Mouse (Mus musculus): ENCODE results near the gene Adh7. TPM values are rescaled to one million over a fixed set of nuclear protein-coding genes. Genes with fewer than 3 reads are reported as not detected.

Gene Adh7
- total and polyA plus RNA-seq, 3 experiments: not detected

GRCm38 (mm10) chr3:138247241-138247640, 29.7 kb downstream of the Adh7 start:
- DNase-seq (ENCODE audit: low read depth, low spot score): no peak
- no peak overlapping the region for H3K9ac ChIP-seq (ENCODE audit: control insufficient read depth, low read depth, low read length, poor library complexity, severe bottlenecking)
- TF ChIP-seq TCF12 (IDR thresholded peaks at IDR 0.05; ENCODE audit: low read depth, low read length): no peak
- TF ChIP-seq MXI1 (IDR thresholded peaks at IDR 0.05; ENCODE audit: low read depth, low read length): no peak
- TF ChIP-seq MYB (IDR thresholded peaks at IDR 0.05; ENCODE audit: low read depth, low read length): no peak
- no peak for TF ChIP-seq USF2 (IDR thresholded peaks at IDR 0.05; ENCODE audit: borderline replicate concordance in 1 of 2, insufficient read depth in 1 of 2, low read depth in 1 of 2, low read length in 2 of 2)
- TF ChIP-seq GATA1 (IDR thresholded peaks at IDR 0.05; ENCODE audit: low read depth, low read length): no peak
- no peak for TF ChIP-seq ZC3H11A (IDR thresholded peaks at IDR 0.05; ENCODE audit: low read depth, low read length)
- no peak for TF ChIP-seq MAFK (IDR thresholded peaks at IDR 0.05; ENCODE audit: borderline replicate concordance, low read depth, low read length)
- no peak for TF ChIP-seq MEF2A (IDR thresholded peaks at IDR 0.05; ENCODE audit: extremely low read depth, insufficient replicate concordance, low read depth, low read length, poor library complexity, severe bottlenecking)
- TF ChIP-seq HCFC1 (IDR thresholded peaks at IDR 0.05; ENCODE audit: low read depth, low read length): no peak
- no peak for TF ChIP-seq RCOR1 (IDR thresholded peaks at IDR 0.05; ENCODE audit: low read depth, low read length)
- H3K27ac ChIP-seq (ENCODE audit: control insufficient read depth, low read depth, low read length): no peak overlapping the region
- no peaks in the 10 kb centered on the region for H3K9me3 ChIP-seq (replicated peaks; ENCODE audit: insufficient read depth, low read length)
- no peaks in the 10 kb centered on the region; a peak in 2 of 4 replicates for H3K27me3 ChIP-seq (ENCODE audit: control insufficient read depth in 1 of 2, insufficient read depth in 2 of 2, low read length in 2 of 2)
- H3K36me3 ChIP-seq (ENCODE audit: control insufficient read depth in 1 of 2, insufficient read depth in 2 of 2, low read length in 2 of 2): no peaks in the 10 kb centered on the region
- no peaks in the 10 kb centered on the region for H3K79me2 ChIP-seq (ENCODE audit: control insufficient read depth, insufficient read depth, low read length, poor library complexity)
- no peak overlapping the region for H3K4me3 ChIP-seq (ENCODE audit: control insufficient read depth in 1 of 2, insufficient read depth in 1 of 2, low read depth in 2 of 2, low read length in 2 of 2)
- no peaks in the 10 kb centered on the region for H3K4me1 ChIP-seq (ENCODE audit: control insufficient read depth in 1 of 2, insufficient read depth in 2 of 2, low read length in 2 of 2)

GRCm38 (mm10) chr3:138248011-138248410, 30.5 kb downstream of the Adh7 start:
- no peaks in the 10 kb centered on the region for H3K4me1 ChIP-seq (ENCODE audit: control insufficient read depth in 1 of 2, insufficient read depth in 2 of 2, low read length in 2 of 2)
- no peak overlapping the region for H3K9ac ChIP-seq (ENCODE audit: control insufficient read depth, low read depth, low read length, poor library complexity, severe bottlenecking)
- peaks cover 0 to 2% of the 10 kb centered on the region in 2 experiments; a peak in 2 of 4 replicates for H3K27me3 ChIP-seq (ENCODE audit: control insufficient read depth in 1 of 2, insufficient read depth in 2 of 2, low read length in 2 of 2)
- no peak overlapping the region for H3K4me3 ChIP-seq (ENCODE audit: control insufficient read depth in 1 of 2, insufficient read depth in 1 of 2, low read depth in 2 of 2, low read length in 2 of 2)
- H3K36me3 ChIP-seq (ENCODE audit: control insufficient read depth in 1 of 2, insufficient read depth in 2 of 2, low read length in 2 of 2): no peaks in the 10 kb centered on the region
- H3K27ac ChIP-seq (ENCODE audit: control insufficient read depth, low read depth, low read length): no peak overlapping the region
- TF ChIP-seq TBP (IDR thresholded peaks at IDR 0.05; ENCODE audit: low read depth, low read length) (no peak), ETS1 (IDR thresholded peaks at IDR 0.05; ENCODE audit: low read depth, low read length) (no peak), BHLHE40 (IDR thresholded peaks at IDR 0.05; ENCODE audit: borderline replicate concordance, low read depth, low read length) (no peak), MEF2A (IDR thresholded peaks at IDR 0.05; ENCODE audit: extremely low read depth, insufficient replicate concordance, low read depth, low read length, poor library complexity, severe bottlenecking) (no peak), TCF12 (IDR thresholded peaks at IDR 0.05; ENCODE audit: low read depth, low read length) (no peak), POLR2AphosphoS2 (IDR thresholded peaks at IDR 0.05; ENCODE audit: low read length) (no peak), CHD1 (IDR thresholded peaks at IDR 0.05; ENCODE audit: low read depth, low read length) (no peak), HCFC1 (IDR thresholded peaks at IDR 0.05; ENCODE audit: low read depth, low read length) (no peak), UBTF (IDR thresholded peaks at IDR 0.05; ENCODE audit: borderline replicate concordance, insufficient read depth, low read depth, low read length) (no peak), MAFK (IDR thresholded peaks at IDR 0.05; ENCODE audit: borderline replicate concordance, low read depth, low read length) (no peak), USF2 (IDR thresholded peaks at IDR 0.05; ENCODE audit: borderline replicate concordance in 1 of 2, insufficient read depth in 1 of 2, low read depth in 1 of 2, low read length in 2 of 2) (no peak), EP300 (IDR thresholded peaks at IDR 0.05; ENCODE audit: low read depth in 1 of 2, low read length in 2 of 2) (no peak)
- no peaks in the 10 kb centered on the region for H3K79me2 ChIP-seq (ENCODE audit: control insufficient read depth, insufficient read depth, low read length, poor library complexity)
- no peaks in the 10 kb centered on the region for H3K9me3 ChIP-seq (replicated peaks; ENCODE audit: insufficient read depth, low read length)
- no peak for DNase-seq (ENCODE audit: low read depth, low spot score)
